Mouse (Mus musculus) megakaryocyte progenitor cell, adult 5-6 weeks (primary cell): ENCODE measurements around the gene Apaf1. TPM values are rescaled to one million over a fixed set of nuclear protein-coding genes. Genes with fewer than 3 reads are reported as not detected.

Source experiments
- total RNA-seq, 2 experiments: library from RNA; stranded (forward) in 1 of 2; stranded (reverse) in 1 of 2; fragments of 157-497, 149-512 nt in 1 of 2; fragments of 200-1000 nt in 1 of 2; gene quantifications; 2 replicates each; pipeline versions ENCODE4 v1.2.3 to v1.2.4; 2015 to 2017

The Apaf1 gene
- total RNA-seq, 2 experiments from 2014 or later: 40.7 to 68.3 TPM

Other genes starting within 250 kb of the Apaf1 start
- 17.1 TPM in 2 replicates for gene Ikbip, start 170 bp upstream of the Apaf1 start, total RNA-seq (2015)
- gene Ikbip, start 170 bp upstream of the Apaf1 start, total RNA-seq (2017): 23.1 and 26.9 TPM in 2 replicates
- gene Slc25a3, start 41.3 kb upstream of the Apaf1 start, total RNA-seq (2015): 664 and 680 TPM in 2 replicates
- gene Slc25a3, start 41.3 kb upstream of the Apaf1 start, total RNA-seq (2017): 231 and 244 TPM in 2 replicates
- 266 and 302 TPM in 2 replicates for gene Tmpo, start 98.5 kb upstream of the Apaf1 start, total RNA-seq (2015)
- gene Tmpo, start 98.5 kb upstream of the Apaf1 start, total RNA-seq (2017): 461 and 467 TPM in 2 replicates